Mouse (Mus musculus): ENCODE measurements around the gene Ostn. TPM values are rescaled to one million over a fixed set of nuclear protein-coding genes. Genes with fewer than 3 reads are reported as not detected.

Gene Ostn
- total RNA-seq, 4 experiments from 2014 or later = not detected

DNA sequence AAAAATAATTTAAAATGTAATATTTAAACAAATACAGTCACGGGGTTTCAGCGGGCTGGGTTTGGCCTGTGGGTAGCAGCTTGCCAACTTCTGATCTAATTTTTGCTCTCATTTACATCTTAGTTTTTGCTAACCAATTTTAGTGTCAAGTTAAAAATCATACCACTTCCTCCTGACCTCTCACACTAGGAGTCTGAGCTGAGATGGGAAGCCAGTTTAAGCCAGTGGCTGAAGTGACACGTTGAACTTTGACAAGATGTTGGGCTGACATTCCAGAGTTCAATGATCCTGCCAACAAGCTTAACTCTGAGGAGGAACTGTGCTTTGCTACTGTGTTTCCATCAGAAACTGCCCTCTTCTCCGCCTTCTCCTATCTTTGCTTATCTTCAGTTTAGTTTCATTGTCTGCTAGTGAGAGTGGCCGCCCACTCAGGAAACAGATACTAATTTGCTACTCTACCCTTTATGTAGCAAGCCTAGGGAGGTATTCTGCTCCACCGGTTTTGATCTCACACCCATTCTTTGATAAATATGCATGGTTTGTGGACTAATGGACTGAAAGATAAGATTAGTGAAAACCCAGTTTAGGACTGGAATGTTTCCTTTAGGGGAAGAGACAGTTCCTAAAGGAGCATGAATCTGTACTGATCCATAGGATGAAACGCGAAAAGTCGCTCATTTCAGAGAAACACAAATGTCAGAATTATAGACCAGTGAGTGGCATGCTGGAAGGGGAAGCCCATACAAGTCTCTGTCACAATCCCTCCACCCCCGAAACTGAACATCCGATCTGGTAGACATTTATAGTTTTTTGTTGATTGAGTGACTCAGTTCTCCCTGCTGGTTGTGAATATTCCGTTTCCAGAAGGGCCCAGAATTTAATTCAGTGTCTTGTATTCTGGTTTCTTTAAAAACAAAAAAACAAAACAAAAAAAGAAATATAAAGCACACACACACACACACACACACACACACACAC is 80.6 kb downstream of the Ostn start:
- DNase-seq (ENCODE audit: low spot score in 2 of 2) = no peak

DNA sequence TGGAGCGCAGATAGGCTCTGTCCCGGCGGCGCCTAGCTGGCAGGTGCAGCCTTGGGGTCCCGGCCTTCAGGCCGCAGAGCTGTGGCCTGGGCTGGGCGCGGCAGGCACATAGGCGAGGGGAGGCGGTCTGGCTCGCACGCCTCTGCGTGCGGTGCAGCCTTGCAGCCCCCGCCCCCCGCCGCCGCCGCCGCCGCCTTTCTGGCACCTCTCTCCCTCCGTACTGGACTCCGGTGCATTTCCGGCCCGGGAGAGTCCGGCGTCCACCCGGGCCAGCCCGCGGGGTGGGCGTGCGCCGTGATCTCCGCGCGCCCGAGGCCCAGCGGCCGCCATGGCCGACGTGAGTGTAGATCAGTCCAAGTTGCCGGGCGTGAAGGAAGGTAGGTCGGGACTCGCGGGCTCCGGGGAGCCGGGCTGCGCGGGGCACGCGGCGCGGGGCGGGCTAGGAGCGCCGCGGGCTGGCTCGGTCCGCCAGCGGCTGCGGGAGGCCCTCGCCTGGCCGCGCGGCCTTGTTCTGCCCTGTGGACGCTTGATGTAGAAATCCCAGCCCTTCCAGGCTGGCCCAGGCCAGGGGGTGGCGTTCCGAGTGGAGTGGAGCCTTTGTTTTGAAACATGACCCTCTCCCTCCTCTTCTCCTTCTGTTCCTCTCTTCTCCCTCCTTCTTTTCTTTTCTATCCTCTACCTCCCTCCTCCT is 81.6 kb downstream of the Ostn start, which contains the start of gene Ccdc50:
Gene Ccdc50, plus strand, starts transcription at position 109 of the 691 bp plus-strand sequence.
- peak; percentile 57 to 67 for DNase-seq (ENCODE audit: low spot score in 2 of 2)

DNA sequence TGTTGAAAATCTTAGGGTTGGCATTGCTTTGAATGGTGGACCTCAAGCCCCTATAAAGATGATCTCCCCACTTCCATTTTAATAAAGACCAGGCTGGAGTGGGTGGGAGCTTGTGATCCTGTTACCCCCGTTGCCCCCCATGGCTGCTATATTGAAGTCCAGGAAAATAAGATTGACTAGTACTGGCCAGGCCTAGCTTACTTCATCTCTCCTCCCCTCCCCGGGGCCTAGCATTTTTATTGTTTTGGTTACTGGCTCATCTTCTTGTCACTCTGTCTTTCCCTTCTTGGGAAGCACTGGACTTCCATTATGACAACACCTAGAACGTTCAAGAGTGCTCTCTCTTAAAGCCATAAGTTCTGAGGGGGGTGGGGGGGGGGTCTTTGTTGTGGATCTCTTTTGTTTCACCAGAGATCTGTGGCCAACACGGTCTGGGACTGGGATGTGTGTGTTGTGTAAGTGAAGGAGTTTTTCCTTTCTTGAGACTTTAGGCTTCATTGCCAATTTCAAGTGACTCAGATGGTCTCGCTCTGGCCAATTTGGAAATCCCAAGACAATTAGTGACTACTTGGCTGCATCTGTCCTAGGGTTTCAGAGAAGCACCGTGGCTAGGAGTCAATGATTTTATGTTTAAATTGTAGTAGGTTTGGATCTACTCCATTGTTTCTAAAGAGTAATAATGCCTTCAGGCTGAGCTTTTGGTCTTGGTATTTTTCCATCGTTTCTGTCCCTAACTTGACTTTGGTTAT is 82.4 kb downstream of the Ostn start:
- DNase-seq (ENCODE audit: low spot score in 2 of 2) = no peak

DNA sequence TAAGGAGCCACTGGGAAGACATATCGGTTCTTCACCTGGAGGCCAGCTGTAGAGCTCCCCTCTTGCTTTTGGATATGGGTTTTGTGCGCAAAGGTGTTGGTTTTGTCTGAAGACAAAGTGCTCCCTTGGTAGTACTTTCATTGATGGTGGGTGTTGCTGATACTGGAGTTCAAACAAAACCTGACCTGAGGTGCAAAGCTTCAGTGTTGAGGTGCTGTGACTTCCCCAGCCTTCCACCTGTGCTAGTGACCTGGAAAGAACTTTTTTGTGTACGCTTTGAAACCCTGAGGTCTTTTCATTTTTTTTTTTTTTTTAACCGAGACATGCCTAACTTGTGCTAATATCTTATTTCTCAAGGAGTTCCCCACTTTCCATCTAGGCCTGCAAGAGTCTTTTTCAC is 83.0 kb downstream of the Ostn start:
- DNase-seq (ENCODE audit: low spot score in 2 of 2) = no peak

DNA sequence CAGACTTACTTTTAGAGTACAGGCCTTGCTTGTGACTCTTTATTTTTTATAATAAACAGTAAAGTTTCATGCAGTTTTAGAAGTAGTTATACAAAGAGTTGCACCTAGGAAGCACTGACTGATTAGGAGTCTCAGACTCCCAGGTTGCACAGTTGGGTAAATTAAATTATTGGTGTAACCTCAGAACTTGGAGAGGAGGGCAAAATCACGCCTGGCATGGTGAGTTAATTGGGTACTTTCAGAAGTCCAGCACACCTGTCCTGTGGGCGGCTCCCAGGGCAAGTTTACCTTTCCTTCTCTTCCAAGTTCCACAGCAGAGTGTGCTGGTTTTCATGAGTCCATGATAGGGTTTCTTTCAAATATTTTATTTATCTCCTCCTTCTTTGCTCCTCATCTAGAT is 84.6 kb downstream of the Ostn start:
- no peak for DNase-seq (ENCODE audit: low spot score in 2 of 2)

DNA sequence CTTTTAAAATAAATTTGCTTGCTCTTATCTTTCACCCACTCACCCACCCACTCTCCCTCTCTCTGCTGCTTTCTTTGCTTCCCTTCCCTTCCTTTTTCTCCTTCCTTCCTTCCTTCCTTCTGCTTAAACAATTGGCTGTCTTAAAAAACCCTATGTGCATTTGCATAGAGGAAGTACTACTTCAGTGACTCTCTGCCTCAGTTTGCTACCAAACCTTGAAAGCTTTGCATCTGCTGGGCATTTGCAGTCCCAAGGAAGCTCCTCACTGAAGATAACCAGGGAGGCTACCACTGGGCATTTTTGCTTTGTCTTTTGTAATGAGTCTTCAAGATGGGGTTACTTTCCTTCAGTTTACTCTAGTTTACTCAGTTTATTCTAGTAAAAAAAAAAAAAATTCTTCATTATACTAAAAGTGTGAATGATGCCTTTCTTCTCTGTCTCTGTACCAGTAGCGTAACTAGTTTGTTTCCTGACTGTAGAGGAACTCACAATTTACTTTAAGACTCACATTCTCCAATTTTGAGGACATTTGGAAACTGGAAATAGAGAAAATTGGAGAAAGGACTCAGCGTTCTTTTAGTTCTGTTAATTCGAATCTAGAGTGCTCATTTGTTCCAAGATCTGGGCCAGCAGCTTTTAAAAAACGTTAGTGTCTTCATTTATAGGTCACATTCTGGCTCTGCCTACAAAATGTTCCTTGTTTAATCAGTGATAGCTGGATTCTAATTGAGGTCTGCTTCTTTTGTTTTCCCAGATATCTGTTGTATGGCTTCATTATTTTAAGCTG is 88.2 kb downstream of the Ostn start:
- DNase-seq (ENCODE audit: low spot score in 2 of 2) = no peak

DNA sequence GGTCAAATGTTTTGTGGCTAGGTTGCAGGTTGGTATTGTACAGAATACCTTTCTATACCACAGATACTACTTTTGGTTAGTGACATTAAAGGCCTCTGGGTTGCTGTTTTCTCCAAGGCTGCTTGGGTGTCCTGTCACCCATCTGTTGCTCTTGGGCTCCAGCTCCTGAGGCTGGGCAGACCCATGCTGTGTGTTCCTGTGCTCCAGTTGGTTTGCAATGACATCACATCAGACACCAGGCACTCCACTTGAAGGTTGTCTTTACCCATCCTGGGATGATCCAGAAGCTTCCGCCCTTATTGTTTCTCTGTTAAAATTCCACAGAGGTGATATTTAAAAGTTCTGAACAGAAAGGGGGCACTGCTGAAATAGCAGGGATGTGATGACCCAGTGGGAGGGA is 89.7 kb downstream of the Ostn start:
- no peak for DNase-seq (ENCODE audit: low spot score in 2 of 2)

DNA sequence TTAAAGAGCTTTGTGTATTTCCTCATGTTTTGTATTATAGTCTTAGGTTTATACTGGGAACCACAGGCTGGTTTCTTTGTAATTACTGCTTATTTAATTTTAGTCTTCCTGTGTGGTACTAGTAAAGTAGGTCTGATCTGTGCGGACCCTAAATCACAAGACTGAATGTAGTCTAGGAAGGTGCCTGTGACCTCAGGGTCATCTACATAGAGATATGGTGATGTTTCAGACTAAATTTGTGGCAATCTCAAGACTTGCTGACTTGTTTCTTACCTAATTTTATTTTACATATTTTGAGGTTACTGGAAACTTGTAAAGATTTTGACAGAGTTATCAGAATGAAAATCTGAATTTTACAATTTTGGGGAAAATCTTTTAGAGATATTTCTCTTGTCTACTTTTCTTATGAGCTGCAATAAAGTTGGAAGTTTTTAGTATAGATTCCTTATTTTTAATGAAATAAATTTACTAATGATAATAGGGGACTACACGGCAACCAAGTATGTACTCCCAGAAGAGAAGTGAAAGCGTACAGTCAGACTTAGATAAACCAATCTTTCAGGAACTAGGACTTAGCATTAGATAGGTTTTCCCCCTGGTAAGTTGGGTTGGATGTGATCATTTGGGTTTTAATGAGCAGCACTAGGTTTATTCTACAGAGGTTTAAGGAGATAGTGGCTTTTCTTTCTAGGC is 91.9 kb downstream of the Ostn start:
- no peak for DNase-seq (ENCODE audit: low spot score in 2 of 2)

DNA sequence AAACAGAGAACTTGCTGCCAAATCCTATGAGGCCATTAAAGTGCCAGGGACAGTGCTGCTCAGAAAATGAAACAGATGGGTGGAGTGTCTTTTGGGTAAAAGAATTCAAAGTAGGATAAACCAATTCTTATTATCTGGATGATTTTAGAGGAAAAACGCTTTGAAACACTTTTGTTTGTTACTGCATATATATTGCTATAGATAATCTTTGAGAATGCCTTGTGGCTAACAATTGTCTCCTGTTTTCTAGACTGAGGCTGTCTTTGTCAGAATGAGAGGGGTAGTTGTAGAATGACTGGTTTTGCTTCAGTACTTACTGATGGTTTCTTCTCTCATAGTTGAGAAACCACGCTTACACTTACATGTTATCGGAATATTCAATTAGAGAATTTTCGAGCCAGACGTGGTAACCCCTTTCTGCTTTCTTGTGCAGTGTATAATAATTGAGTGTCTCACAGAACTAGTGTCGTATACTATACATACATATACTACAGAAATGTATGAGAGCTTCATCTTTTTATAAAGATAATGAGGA is 92.5 kb downstream of the Ostn start:
- no peak for DNase-seq (ENCODE audit: low spot score in 2 of 2)

Other genes with a start within 250 kb of the Ostn start
- gene Uts2b, start 62.8 kb downstream of the Ostn start, total RNA-seq (2022) = not detected
- 10 to 100 TPM; 49.4 to 59.4 (median 52.6) TPM for gene Ccdc50, start 81.4 kb downstream of the Ostn start, total RNA-seq (2022)